Mouse (Mus musculus): ENCODE data around the gene Atxn7l1.

- TF ChIP-seq CTCF (IDR thresholded peaks at IDR 0.05; ENCODE audit: insufficient read depth, low read depth, low read length) (no peak), POLR2A (IDR thresholded peaks at IDR 0.05; ENCODE audit: insufficient read depth, low read depth, low read length) (no peak)
Measured at GRCm38 (mm10) chr12:33197287-33197686, 49.8 kb downstream of the Atxn7l1 start.

Measured in olfactory bulb, adult 2 months (tissue).